Mouse (Mus musculus): ENCODE results near the gene Lypd5.
A peak's percentile ranks its signal among the peaks of the same experiment; 100 is the strongest.

- peak; percentile 43 for TF ChIP-seq POLR2A (IDR thresholded peaks at IDR 0.05; ENCODE audit: low read depth, low read length)
- TF ChIP-seq CTCF (IDR thresholded peaks at IDR 0.05; ENCODE audit: extremely low read depth, insufficient read depth, insufficient read length, insufficient replicate concordance), result no peak
Observed at GRCm38 (mm10) chr7:24369731-24370541, 20.9 kb downstream of the Lypd5 start, which contains the start of gene Kcnn4.

All from spleen, adult 2 months (tissue).